Mouse (Mus musculus) erythroblast, embryonic 14.5 days (primary cell): Measurements from ENCODE around the gene Zfp105. TPM values are rescaled to one million over a fixed set of nuclear protein-coding genes. Genes with fewer than 3 reads are reported as not detected.

Experiments used
- H3K27me3 ChIP-seq: 2 replicates; pipeline ENCODE4 v1.6.1; 2012; ENCODE audit warnings: inconsistent platforms; ENCODE audit not compliant: control insufficient read depth
- H3K36me3 ChIP-seq: 2 replicates; pipeline ENCODE4 v1.6.1; 2012; ENCODE audit warnings: mild to moderate bottlenecking, inconsistent platforms; ENCODE audit not compliant: control insufficient read depth
- H3K4me1 ChIP-seq: 2 replicates; pipeline ENCODE4 v1.6.1; 2012; ENCODE audit warnings: inconsistent platforms; ENCODE audit not compliant: control insufficient read depth
- H3K4me3 ChIP-seq: replicated peaks from 2 replicates; pipeline ENCODE3; 2012; ENCODE audit warnings: moderate library complexity, mild to moderate bottlenecking, inconsistent platforms
- H3K9me3 ChIP-seq: 2 replicates; pipeline ENCODE4 v1.6.1; 2012; ENCODE audit warnings: low read length, inconsistent platforms, mixed read lengths; ENCODE audit not compliant: control insufficient read depth
- GATA1 ChIP-seq: IDR thresholded peaks from 2 replicates; pipeline ENCODE4 v1.6.1; 2012; ENCODE audit warnings: low read length, inconsistent platforms, mixed read lengths
- TAL1 ChIP-seq: IDR thresholded peaks from 3 replicates; pipeline ENCODE4 v1.6.1; 2012; ENCODE audit warnings: low read length, inconsistent platforms, mixed read lengths
- polyA plus RNA-seq: library from polyadenylated mRNA; stranded (reverse); fragments of >175 nt; gene quantifications from 2 replicates; pipeline ENCODE4 v1.2.3, GENCODE M21; 2012

Gene Zfp105
- polyA plus RNA-seq = not detected in 2 replicates

- Histone ChIP-seq H3K9me3 (no peaks in the 10 kb centered on the region), H3K36me3 (peaks cover 7% of the 10 kb centered on the region), H3K4me3 (peak within 1 kb of the TSS; percentile 62), H3K4me1 (peaks cover 6% of the 10 kb centered on the region), H3K27me3 (peaks cover 45% of the 10 kb centered on the region)
- TF ChIP-seq TAL1 = no peak
- TF ChIP-seq GATA1 = no peak
Measured at GRCm38 (mm10) chr9:122922936-122923381, at the start of gene Zfp105. Gene Zfp105, plus strand, starts transcription at chr9:122923072.

- Histone ChIP-seq H3K9me3 (peaks cover 16% of the 10 kb centered on the region), H3K4me3 (no peak overlapping the region), H3K27me3 (peaks cover 4% of the 10 kb centered on the region; the same call in 1 of the 2 replicates), H3K36me3 (no peaks in the 10 kb centered on the region), H3K4me1 (no peaks in the 10 kb centered on the region)
- TF ChIP-seq GATA1 = no peak
- TF ChIP-seq TAL1 = no peak
Measured at GRCm38 (mm10) chr9:122874653-122875052, 48.2 kb upstream of the Zfp105 start.

GRCm38 (mm10) chr9:122875145-122875544, 47.7 kb upstream of the Zfp105 start:
- H3K27me3 ChIP-seq = no peaks in the 10 kb centered on the region; the same call in 1 of the 2 replicates
- no peak for TF ChIP-seq GATA1
- no peak for TF ChIP-seq TAL1
- no peak overlapping the region for H3K4me3 ChIP-seq
- H3K4me1 ChIP-seq = no peaks in the 10 kb centered on the region
- H3K9me3 ChIP-seq = peaks cover 12% of the 10 kb centered on the region
- H3K36me3 ChIP-seq = no peaks in the 10 kb centered on the region

GRCm38 (mm10) chr9:122885385-122885784, 37.5 kb upstream of the Zfp105 start, which contains the start of gene Zkscan7:
Gene Zkscan7, plus strand, starts transcription at chr9:122885685.
- Histone ChIP-seq H3K9me3 (no peaks in the 10 kb centered on the region), H3K36me3 (no peaks in the 10 kb centered on the region), H3K27me3 (peaks cover 10% of the 10 kb centered on the region), H3K4me1 (peaks cover 11% of the 10 kb centered on the region), H3K4me3 (peak within 1 kb of the TSS; percentile 68)
- TF ChIP-seq GATA1 (no peak), TAL1 (no peak)

- TF ChIP-seq TAL1 (no peak), GATA1 (no peak)
- H3K9me3 ChIP-seq = no peaks in the 10 kb centered on the region
- H3K4me1 ChIP-seq = peaks cover 11% of the 10 kb centered on the region
- H3K4me3 ChIP-seq = peak overlapping the region; percentile 68
- H3K36me3 ChIP-seq = no peaks in the 10 kb centered on the region
- H3K27me3 ChIP-seq = peaks cover 10% of the 10 kb centered on the region
Measured at GRCm38 (mm10) chr9:122886372-122887179, 36.3 kb upstream of the Zfp105 start.

GRCm38 (mm10) chr9:122901047-122901446, 21.8 kb upstream of the Zfp105 start:
- Histone ChIP-seq H3K4me1 (no peaks in the 10 kb centered on the region), H3K4me3 (no peak overlapping the region), H3K27me3 (peaks cover 10% of the 10 kb centered on the region), H3K9me3 (peaks cover 6% of the 10 kb centered on the region), H3K36me3 (no peaks in the 10 kb centered on the region)
- no peak for TF ChIP-seq GATA1
- TF ChIP-seq TAL1 = no peak

- H3K9me3 ChIP-seq = peaks cover 5% of the 10 kb centered on the region
- H3K36me3 ChIP-seq = no peaks in the 10 kb centered on the region
- H3K27me3 ChIP-seq = peaks cover 10% of the 10 kb centered on the region
- TF ChIP-seq GATA1 (no peak), TAL1 (no peak)
- no peaks in the 10 kb centered on the region for H3K4me1 ChIP-seq
- H3K4me3 ChIP-seq = peak overlapping the region; percentile 36
Measured at GRCm38 (mm10) chr9:122902717-122903535, 19.9 kb upstream of the Zfp105 start.

GRCm38 (mm10) chr9:122922436-122922835, 436 bp upstream of the Zfp105 start:
- peaks cover 6% of the 10 kb centered on the region for H3K4me1 ChIP-seq
- peaks cover 6% of the 10 kb centered on the region for H3K36me3 ChIP-seq
- TF ChIP-seq GATA1 = no peak
- TF ChIP-seq TAL1 = no peak
- H3K4me3 ChIP-seq = peak overlapping the region; percentile 62
- no peaks in the 10 kb centered on the region for H3K9me3 ChIP-seq
- peaks cover 50% of the 10 kb centered on the region for H3K27me3 ChIP-seq

- peaks cover 1% of the 10 kb centered on the region; the same call in 1 of the 2 replicates for H3K4me1 ChIP-seq
- peaks cover 18% of the 10 kb centered on the region for H3K36me3 ChIP-seq
- peaks cover 6% of the 10 kb centered on the region; the same call in 1 of the 2 replicates for H3K9me3 ChIP-seq
- H3K27me3 ChIP-seq = peaks cover 4% of the 10 kb centered on the region
- H3K4me3 ChIP-seq = no peak overlapping the region
- TF ChIP-seq TAL1 = no peak
- TF ChIP-seq GATA1 = no peak
Measured at GRCm38 (mm10) chr9:122928915-122929314, 6.0 kb downstream of the Zfp105 start.
